Mouse (Mus musculus) thymus, postnatal 0 days (tissue): ENCODE measurements around the gene Ino80. TPM values are rescaled to one million over a fixed set of nuclear protein-coding genes. Genes with fewer than 3 reads are reported as not detected.
"Not testable (repeated sequence)": the region's sequence is repeated elsewhere in the genome, so short reads cannot be mapped to it uniquely, and the experiment has no call there.

Source experiments
- DNase-seq: peaks from one replicate; pipeline ENCODE4 v3.0.0-alpha.2; 2015; ENCODE audit warnings: low spot score
- polyA plus RNA-seq: library from polyadenylated mRNA; unstranded; fragments of >200 nt; fragmentation: Nextera tagmentation; extraction: Ambion mirVana; gene quantifications from 2 replicates; pipeline ENCODE4 v1.2.1, GENCODE M21; 2015

Gene Ino80
- polyA plus RNA-seq = 4.7 and 5.3 TPM in 2 replicates

DNA sequence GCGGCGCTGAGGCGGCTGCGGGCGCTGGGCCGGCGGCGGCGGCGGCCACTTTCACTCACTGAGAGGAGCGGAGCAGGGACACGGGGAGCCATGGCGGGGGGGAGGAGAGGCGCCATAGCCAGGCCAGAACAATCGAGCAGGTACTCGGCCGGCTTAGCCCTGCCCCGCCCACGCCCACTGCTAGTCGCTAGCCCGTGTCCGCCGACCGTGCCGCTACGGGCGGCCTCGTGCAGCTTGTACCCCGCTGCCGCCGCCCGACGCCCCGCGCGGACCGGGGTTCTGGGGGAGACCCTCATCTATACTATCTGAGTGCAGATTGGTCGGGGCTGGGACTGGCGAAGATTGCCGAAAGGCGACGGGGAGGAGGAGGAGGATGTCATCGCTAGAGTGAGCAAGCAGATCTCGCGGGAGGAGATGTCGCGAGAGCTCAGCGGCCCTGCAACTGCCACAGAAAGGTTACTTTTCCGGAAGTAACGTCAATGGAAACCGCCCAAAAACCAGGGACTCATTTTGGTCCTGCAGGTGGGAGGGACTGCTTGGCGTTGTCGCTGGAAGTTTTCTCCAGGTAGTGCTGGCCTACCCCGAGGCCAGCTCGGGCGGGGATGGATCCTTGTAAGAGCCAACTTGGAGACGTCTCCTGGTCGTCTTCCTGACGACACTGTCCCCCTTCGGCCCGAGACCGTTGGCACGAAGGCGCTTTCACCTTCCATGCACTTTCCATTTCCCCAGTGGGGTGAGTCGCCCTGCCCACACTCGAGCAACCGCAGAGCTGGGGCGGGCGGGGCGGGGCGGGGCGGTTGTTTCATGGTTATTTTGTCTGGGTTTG lies at the start of gene Ino80:
Ino80 (minus strand) TSS at position 117 of the 826 bp plus-strand sequence.
- DNase-seq = peak; percentile 99

- no peak for DNase-seq
Measured at GRCm38 (mm10) chr2:119525422-119525821, 47.9 kb upstream of the Ino80 start.

DNA sequence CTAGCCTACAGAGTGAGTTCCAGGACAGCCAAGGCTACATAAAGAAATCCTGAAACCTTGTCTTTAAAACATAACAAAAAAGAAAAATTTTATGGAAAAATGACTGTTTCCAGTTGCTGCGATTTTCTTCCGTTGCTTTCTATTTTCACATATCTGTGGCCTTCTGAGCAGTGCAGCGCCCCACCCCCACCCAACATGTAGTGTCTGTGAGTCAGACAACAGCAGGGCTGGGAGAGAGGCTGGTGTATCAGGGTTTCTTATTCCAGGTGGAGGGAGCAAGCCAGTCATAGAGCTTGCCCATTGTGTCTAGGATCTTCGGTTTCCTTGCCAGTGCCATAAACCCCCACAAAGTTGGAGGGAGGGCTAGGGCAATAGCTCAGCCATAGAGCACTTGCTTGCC lies 46.3 kb upstream of the Ino80 start:
- no peak for DNase-seq

- DNase-seq = no peak
Measured at GRCm38 (mm10) chr2:119520550-119520949, 43.1 kb upstream of the Ino80 start.

DNA sequence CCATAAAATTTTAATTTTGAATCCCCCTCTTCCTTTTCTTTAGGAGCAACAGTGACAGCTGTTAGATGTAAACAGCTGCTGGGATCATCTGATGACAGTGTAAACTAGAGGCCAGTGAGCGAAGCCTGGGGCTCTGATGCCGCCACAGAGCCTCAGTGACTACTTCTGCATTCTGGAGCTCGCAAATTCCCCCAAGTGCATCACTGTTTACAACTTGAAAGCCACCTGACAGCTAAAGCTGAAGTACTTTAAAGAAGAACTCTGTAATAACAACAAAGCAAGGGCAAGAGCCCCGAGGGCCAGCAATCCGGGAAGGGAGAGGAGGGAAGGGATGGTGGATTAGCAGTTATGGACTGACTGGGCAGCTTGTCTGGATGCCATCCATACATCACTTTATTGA lies 39.3 kb upstream of the Ino80 start:
- DNase-seq = no peak

GRCm38 (mm10) chr2:119514026-119514522 lies 36.6 kb upstream of the Ino80 start:
- no peak for DNase-seq

DNA sequence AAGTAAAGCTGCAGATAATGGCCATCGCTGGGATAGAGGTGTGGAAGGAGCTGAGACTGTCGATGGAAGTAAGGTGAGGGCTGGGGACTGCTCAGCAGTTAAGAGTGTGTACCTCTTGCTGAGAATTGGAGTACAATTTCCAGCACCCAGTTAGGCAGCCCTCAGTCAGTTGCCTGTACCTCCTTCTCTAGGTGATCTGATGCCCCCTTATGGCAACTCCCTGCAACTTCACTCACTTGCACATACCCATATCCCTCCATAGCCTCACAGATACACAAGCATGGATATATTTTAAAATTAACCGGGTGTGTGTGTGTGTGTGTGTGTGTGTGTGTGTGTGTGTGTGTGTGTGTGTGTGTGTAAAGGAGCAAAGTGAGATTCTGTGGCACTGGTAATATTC lies 34.8 kb upstream of the Ino80 start:
- peak; percentile 12 for DNase-seq

DNA sequence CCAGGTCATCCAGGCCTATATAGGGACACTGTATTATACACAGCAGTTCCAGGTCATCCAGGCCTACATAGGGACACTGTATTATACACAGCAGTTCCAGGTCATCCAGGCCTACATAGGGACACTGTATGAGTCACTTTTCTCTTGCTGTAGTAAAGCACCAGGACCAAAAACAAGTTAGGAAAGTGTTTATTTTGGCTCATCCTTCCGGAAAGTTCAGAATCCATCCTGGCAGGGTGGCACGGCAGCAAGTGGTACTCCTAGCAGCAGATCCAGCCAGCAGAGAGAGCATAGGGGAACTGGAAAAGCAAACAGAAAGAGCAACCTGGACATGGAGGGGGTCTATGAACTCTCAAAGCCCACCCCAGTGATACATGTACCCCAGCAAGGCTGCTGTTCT lies 33.4 kb upstream of the Ino80 start:
- no peak for DNase-seq

GRCm38 (mm10) chr2:119508518-119508917 lies 31.0 kb upstream of the Ino80 start:
- DNase-seq = not testable (repeated sequence)

GRCm38 (mm10) chr2:119507108-119507507 lies 29.6 kb upstream of the Ino80 start:
- no peak for DNase-seq

- no peak for DNase-seq
Measured at GRCm38 (mm10) chr2:119500965-119501652, 23.6 kb upstream of the Ino80 start.

DNA sequence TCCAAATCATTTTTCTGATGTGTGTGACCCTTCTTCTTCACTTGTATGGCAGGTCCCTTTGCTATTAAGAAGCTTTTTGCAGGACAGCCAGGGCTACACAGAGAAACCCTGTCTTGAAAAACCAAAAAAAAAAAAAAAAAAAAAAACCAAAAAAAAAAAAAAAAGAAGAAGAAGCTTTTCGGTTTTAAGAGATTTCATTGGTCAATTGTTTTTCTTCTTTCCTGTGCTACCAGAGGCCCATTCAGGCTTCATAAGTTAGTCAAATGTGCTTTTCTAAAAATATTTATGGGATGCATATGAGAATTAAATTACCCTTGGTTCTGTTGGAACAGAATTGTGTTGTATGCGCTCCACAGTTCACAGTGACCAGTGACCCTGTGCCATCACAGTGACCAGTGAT lies 21.4 kb upstream of the Ino80 start:
- no peak for DNase-seq

DNA sequence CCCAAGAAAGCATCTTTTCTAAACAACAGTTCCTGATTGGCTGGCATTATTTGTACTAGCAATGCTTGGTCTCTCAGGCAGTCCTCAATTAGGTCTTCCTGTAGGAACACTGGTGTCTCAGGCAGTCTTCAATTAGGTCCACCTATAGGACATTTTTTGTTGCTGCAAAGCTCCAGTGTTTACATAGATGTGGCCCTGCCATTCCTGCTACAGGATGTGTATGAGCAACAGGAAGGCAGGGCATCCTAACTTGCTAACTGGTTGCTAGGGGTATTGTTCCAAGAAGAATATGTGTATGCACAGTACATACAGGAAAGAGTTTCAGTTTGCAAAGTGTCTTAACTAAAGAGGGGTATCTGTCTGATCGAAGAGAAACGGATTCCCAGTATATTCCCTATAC lies 18.6 kb upstream of the Ino80 start:
- no peak for DNase-seq

GRCm38 (mm10) chr2:119491953-119492352 lies 14.5 kb upstream of the Ino80 start:
- DNase-seq = no peak

DNA sequence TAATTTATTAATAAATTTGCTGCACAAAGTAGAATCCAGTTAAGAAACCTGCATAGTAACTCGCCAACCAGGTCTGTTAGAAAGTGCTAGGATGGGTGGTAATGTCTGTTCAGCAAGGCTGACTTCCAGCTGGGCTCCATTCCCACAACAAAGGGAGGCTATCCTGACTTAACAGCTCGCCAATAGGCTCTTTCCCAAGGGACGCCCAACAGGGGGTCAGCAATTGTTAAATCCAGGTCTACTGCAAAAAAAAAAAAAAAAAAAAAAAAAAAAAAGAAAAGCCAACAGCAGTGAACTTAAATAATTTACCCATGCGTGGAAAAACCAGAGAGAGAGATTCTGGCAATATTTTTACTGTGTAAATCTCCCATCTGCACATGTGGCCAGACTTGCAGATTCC lies 9.0 kb upstream of the Ino80 start:
- DNase-seq = no peak

DNA sequence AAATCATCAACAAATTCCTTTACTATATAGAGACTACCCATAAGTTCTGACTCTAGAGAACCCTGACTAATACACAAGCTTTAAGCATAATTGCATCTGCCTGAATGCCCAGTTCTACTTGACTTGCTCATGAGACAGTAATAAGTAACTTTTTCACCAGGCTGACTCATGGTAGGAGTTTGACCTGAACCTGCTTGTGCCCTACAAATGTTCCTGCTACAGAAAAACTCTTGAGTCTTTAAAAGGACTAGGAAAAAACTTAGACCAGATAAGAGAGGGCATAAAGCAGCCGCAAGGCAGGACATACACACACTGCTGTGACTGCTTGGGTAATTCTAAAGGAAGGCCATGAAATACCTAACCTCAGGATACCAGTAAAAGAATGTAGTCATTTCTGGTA lies 4.8 kb upstream of the Ino80 start:
- DNase-seq = no peak

DNA sequence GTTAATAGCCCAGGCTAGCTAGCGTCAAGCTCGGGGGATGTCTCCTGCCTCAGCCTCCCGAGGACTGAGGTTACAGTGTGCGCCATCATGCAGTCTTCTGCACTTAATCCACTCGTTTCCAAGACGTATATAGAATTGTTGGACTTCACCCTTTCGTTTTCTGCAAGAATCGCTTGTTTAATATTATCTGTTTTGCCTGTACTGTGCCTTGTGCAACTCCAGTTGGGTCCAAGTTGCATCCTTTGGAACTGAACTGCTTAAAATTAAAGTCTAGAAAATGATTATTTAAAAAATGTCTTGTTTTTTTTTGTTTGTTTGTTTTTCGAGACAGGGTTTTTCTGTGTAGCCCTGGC lies 886 bp upstream of the Ino80 start:
- no peak for DNase-seq

DNA sequence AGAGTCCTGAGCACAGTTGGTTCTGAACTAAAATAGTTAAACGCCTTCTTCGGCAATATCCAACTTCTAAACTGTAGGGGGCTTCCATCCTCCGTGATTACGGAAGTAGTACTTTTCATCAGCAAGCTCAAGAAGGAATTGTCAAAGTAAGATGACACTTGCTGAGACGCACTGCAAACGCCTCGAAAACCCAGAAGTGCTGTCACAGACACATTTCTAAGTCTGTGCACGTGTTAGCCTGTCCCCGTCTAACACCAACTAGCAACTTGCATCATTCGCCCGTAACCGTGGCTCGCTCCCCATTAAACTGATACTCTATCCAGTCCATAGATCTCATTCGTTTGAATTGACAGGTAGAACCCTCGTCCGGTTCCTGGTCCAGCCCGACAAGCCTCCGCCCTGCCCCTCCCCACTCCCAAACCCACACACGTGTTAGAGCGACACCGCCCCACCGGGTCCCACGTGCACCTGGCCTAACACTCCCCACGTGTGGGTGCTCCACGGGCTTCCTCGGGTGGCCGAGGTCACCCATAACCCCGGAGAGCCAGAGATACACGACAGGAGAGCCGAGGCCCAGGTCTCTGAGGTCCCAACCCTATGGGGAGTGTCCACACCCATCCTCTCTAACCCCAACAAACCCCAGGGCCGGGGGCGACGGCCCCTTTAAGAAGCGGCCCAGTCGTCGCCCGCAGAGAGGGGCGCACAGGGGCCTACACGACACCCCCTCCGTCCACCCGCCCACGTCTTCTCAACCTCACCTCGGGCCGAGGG lies 681 bp downstream of the Ino80 start:
- DNase-seq = peak; percentile 59

GRCm38 (mm10) chr2:119476166-119476565 lies 1.3 kb downstream of the Ino80 start:
- DNase-seq = no peak

- DNase-seq = no peak
Measured at GRCm38 (mm10) chr2:119463945-119464344, 13.5 kb downstream of the Ino80 start.

DNA sequence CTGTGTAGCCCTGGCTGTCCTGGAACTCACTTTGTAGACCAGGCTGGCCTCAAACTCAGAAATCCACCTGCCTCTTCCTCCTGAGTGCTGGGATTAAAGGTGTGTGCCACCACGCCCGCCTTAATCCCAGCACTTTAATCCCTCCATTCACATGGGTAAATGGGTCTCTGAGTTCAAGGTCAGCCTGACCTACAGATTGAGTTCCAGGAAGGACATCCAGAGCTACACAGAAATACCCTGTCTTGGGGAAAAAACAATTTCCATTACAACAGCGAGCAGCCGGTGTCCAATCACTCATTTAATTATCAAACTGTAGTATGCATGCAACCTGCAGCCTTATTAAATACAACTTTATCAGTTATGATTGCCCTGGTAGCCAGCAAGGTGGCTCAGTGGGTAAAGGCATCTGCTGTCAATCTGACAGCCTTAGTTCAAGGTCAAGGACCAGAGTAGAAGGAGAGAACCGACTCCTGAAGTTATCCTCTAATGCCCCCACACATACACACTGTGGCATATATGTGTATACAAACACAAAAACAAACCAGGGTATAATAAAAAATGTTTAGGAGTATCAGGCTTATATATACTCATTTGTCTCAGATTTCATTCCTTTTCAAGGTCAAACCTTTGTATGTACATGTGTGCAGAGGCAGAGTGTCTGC lies 14.2 kb downstream of the Ino80 start:
- DNase-seq = no peak
